Mouse (Mus musculus) thymus, postnatal 10 days (tissue): ENCODE measurements around the gene Lmf1.

ENCODE experiments used
- DNase-seq, 2 experiments: peaks; one replicate each; pipeline ENCODE4 v3.0.0; 2021; ENCODE audit warnings: low spot score in 2 of 2

Lmf1 gene

DNA sequence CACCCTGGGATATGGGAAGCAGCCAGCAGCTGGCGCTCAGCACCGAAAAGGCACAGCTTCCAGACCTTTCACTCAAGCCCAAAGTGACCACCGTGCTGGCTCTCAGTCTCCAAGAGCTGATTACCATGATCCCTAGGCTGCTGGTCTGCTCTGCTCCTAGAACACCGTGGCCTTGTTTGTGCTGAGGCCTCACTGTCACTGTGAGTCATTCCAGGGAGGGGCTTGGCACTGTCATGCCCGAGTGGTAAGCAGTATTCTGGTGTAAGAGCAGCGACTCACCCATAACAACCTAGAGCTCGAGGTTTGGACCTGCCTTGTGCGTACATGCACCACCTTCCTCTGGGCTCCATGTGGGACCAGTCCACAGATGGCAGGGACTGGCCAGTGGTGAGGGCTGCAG, 63.1 kb downstream of the Lmf1 start:
- DNase-seq, result no peak

DNA sequence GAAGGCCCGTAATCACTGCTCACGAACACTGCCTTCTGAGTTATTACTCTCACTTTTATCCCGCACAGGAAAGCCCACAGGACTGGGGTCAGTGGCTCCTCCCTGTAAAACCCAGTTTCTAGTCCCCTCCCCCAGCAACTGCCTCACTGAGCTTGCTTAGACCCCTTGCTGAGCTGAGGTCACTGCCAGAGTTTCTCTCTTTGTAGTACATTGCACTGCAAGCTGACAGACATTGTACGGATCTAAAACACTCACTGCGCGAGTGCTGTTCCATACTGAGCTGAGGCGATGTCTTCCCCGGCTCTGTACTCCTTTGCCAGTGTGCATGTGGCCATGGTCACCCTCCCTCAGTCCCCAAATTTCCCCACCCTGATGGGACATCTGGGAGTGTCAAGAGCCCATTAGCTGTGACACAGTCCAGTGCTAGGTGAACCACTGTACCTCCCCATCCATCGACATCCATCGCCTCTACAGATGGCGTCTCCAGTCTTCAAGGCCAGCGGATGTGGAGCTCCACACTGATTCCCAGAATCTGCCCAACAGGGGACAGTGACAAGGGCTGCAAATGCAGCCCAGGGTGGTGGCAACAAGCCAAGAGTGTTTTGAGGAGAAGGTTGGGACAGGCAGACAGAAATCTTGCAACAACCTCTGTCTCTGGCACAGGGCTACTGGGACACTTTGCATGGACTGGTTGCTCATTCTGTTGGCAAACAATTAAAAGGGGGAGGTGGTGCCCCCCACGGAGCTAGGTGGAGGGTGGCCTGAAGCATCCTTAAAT, 64.8 kb downstream of the Lmf1 start:
- no peak for DNase-seq

DNA sequence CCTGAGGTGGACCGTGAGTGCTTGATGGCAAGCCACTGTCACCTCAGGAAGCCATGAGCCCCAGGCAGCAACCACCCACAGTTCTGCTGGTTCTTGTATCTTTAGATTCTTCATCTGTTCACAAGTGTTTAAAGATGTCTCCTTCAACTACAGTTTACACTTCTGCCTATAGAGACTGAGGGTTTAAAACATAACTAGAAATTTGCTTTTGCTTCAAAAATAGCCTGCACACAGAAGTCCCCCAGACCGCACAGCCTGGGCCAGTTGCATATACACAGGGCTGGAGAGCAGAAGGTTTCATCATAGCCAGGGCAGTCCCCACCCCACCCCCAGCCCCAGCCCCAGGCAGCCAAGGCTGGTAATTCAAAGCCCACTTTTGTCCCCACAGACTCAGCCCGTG, 65.9 kb downstream of the Lmf1 start:
- DNase-seq, result no peak

DNA sequence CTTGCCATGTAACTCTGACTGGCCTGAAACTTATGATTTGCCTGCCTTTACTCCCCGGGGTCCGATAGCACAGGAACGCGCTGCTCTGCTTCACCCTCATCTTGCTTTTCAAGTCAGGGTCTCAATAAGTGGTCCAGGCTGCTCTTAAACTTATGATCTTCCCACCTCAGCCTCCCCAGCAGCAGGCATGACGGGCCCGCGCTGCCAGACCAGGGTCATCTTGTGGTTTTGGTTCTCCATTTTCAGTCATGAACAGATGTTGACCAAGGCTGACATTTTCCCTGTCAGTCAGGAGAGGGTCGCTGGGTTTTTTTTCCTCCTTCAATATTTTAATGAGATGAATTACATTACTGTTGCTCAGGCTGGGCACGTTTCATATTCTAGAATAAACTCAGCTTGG, 66.8 kb downstream of the Lmf1 start:
- DNase-seq, result no peak

DNA sequence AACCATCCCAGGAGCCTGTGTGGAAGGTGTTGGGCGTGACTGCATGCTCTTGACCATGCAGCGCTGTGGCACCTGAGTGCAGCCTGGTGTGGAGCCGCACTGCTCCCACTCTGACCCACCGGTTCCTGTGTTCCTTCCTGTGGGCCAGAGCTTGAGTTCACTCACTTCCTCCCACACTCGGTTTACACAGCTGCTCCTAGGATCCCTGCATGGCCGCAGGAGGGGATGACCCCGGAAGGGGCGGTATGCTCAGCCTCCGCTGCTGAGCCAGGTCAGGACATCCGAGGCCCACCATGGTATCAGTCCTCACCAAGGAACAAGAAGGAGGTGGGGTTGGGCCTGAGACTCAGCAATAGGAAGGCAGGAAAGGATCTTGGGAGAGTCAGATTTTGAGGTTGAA, 69.0 kb downstream of the Lmf1 start:
- DNase-seq, result no peak

DNA sequence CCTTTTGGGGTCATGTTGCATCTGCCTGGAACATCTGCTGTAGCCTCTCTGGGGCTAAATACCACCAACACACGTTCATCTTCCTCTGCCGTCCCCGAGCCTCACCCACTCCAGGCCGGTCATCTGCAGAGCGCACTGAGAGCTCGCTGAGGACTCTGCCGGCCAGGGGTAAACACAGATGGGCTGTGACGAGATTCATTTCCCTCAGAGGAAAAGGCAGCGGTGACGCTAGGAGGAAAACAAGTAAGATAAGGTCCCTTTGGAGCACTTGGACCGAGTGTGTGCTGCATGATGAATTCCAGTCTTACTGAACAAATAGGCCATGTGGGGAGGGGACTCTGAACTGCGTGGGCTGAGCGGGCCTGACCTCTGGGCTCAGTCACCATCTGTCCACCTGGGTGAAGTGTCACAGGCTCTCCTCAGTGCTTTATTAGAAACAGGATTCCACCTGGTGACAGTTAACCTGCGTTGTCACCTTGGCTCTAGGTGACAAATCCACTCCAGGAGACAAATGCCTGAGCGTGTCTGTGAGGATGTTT, 69.9 kb downstream of the Lmf1 start:
- DNase-seq, result no peak

DNA sequence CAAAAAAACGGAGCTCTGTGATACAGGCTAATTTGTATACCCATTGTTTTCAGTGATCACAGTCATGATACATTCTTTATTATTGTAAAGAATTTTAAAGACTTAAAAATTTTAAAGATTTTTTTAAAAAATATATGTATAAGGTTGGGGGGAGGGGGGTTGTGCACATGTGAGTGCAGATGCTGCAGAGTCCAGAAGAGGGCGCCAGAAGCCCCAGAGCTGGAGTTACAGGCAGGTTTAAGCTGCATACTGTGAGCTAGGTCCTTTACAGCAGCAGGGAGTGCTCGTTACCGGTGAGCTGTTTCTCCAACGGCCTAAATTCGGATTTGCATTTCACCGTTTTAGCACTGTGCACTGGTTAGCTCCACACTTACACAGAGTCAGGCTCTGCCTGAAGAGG, 71.8 kb downstream of the Lmf1 start:
- no peak for DNase-seq

DNA sequence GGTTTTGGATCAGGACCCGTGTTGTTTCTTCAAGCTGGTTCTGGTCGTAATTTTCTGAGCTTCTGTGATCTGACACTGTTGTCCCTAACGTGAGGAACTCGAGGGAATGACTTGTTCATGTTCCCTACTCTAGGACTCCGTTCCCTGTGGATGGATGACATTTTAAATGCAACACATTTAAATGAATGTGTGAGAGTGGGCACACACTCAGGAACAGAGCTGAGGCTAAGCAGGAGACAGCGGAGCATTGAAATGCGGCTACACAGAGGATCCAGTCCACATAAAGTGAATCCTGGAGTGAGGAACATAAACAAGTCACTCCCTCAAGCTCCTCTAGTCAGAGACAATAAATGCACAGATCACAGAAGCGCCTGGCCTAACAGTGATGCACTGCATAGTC, 73.4 kb downstream of the Lmf1 start:
- DNase-seq, result no peak

DNA sequence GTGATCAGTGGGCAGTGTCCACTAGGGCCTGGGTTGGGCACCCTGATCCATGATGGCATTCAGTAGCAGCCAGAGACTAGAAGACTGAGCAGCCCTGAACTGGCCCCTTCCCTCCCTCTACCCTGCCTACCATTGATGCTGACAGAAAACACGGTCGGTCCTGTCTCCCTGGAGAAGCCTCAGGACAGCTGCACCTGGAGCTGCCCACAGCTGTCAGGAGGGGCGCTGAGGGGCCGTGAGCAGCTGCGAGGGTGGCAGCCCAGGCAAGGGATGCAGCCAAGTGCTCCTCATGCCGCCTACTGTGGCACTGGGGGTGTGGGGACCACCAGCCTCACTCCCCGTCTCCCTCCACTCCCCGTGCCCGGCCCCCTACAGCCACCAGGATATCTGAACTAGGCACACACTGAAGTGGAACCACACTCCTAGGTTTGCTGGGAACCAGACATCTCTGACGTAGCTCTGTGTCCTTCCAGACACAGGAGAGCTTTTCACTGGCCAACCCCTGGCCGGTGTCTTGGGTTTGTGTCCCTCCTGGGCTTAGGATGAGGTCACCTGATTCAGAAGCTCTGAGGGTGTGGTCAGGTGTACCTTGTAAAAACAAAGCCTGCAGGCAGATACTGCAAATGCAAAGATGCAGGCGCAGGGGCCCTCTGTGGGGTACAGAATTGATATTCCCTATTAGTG, 77.4 kb downstream of the Lmf1 start:
- peak in 1 of 2 experiments; percentile 13 for DNase-seq

DNA sequence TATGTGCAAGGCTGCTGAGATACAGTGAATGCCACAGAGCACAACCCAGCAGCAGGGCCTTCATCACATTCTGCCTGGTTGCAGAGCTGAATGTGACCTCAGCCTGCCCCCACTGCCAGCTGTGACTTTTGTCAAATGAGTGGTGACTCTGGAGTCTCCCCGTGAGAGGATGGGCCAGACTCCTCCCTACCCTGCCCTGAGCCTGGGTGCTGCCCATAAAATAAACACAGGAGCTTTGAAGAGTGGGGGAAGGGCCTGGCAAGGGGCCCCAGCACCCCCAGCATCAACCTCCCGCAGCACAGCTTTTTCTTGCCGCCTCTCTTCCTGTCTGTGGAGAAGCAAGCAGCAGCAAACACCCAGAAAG, 77.9 kb downstream of the Lmf1 start:
- peak; percentile 31 to 36 for DNase-seq

DNA sequence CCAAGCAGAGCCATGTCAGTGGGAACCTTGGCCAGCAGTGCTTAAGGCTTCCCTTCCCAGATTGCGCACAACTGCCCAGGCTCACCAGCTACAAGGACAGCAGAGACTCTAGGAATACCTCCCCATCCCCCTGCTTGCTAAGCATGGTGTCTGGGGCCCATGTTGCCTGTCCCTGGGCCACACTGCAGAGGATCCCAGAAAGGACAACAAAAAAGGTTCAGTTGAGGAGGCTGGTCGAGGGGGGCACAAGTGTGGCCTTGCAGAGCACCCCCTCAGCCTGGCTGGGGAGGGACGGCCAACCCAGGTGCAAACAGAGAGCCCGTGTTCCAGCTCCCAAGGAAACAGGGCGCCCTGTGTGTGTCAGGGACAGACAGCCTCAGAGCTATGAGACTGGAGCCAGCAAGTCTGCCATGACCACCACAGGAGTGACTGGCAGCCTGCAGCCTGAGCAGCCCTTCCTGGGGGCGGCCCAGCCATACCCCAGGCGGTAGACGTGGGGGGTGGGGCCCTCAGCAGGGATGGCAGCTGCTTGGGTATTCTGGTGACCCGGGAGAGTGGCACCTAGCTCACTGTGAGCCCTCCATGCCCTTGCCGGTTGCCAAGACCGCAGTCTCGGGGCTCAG, 84.4 kb downstream of the Lmf1 start:
- no peak for DNase-seq

DNA sequence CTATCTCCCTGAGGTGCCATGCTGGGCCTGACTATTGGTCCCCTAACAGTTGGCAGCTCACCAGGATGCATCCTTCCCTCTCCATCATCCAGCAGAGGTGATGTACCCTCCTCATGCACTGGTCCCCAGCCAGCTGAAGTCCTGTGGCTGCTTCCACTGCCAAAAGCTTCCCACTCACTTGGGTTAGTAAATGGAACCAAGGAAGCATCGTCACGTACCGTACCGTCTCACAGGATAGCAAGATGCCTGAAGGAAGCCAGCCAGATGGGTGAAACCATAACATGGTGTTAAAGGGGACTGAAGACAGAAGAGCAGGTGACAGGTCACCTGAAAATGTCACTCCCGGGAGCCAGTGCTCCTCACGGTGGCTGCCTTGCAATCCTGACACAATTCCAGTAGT, 86.6 kb downstream of the Lmf1 start:
- DNase-seq, result no peak

DNA sequence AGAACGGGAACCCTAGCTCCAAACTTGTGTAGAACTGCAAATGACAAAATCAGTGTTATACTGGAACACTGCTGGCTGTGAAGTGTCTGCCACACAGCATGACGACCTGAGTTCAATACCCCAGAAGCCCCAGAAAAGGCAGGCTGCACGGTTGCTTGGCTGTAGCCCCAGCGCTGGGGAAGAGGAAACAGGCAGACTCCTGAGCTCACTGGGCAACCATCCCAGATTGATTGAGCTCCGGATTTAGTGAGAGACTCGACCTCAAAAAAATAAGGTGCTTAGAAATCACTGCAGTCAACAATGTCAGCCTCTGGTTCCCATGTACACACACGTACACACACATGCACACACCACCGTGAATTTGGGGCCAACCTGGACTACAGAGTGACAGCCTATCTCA, 87.0 kb downstream of the Lmf1 start:
- DNase-seq, result no peak

DNA sequence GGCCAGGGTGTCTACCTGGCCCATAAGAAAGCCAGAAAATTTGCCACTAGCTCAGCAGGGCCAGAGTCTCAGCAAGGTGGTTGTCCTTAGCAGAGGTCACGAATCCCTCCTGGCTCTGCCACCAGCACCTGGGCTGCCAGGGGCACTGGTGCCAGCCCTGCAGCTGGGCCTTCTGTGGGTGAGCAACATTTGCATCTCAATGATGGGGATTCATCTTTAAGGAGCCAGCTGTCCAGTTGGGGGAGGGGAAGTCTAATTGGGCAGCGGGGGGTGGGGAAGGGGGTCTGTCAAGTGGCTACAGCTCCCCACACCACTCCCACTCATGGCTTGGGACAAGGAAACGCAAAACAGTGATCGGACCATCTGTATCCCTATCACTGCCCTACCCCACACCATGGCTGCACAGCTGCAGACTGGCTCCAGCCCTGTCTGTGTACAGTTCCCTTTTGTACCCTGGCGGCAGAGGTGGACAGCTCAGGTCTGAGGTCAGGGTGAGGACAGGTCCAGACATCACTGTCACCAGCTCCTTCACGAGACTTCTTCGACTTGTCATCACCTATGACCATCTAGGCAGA, 89.7 kb downstream of the Lmf1 start:
- no peak for DNase-seq

DNA sequence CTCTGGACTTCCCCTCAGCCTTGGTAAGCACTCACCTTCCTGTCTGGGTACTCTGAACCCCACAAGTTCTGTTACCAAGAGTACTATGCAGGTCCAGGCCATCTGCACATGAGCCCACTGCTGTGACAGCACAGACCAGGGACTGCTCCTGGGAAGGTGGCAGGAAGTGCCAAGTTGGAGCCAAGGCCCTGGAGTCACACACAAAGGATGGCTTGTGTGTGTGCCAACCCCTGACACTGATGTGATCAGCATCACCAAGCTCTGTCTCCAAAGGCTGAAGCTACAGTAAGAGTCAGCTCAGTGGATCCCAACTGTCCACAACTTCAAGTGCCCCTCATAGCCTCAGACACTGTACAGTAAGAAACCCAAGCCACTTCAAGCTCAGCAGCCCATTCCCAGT, 94.1 kb downstream of the Lmf1 start:
- DNase-seq, result no peak

DNA sequence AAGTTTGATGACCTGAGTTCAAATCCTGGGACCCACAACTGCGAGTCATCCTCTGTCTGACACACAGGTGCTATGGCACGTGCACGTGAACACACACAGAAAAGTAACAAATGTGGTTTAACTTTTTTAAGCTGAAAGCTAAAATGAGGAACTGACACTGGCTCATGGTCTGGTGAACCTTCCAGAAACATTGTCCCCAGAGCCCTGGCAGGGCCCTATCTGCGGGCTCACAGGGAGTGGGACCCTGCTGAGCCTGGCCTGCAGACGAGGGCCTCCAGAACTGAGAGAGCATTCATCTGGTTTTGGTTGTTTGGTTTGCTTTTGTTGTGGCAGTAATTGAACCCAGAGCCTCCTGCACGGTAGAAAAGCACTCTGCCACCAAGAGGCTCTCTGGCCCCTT, 99.1 kb downstream of the Lmf1 start:
- DNase-seq, result no peak

DNA sequence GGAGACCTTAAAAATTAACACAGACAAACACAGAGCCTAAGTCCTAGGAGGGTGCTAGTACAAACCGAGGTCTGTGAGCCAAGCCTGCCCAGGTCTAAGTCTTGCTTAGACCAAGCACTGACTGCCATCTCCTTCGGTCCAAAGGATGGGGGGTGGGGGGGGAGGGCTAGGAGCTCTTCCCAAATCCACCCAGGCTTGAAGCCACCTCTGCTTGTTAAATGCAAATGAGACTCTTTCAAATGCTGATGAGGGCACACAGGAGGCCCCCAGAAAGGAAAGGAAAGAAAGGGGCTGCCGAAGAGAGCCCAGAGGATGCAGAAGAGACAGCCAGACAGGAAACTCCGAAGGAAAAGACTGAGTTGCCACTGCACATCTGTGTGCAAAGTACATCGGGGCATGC, 100.9 kb downstream of the Lmf1 start:
- DNase-seq, result no peak

DNA sequence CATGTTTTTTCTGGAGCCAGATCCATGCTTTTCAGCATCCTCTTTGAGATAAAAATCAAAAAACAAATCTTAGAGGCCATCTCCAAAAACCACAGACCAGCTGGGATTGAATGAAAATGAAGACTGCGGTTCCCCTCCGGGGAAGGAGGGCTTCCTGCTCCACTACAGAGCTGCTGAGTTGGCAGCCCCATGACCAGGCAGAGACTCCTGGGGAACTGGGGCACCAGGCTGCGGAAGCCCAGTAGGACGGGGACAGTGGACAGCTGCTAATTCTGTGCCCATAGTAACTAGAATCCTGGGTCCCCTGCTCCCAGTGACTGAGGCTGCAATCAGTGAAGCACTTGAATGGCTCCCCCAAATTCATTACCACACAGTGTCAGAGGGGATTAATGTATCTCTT, 102.8 kb downstream of the Lmf1 start:
- no peak for DNase-seq

DNA sequence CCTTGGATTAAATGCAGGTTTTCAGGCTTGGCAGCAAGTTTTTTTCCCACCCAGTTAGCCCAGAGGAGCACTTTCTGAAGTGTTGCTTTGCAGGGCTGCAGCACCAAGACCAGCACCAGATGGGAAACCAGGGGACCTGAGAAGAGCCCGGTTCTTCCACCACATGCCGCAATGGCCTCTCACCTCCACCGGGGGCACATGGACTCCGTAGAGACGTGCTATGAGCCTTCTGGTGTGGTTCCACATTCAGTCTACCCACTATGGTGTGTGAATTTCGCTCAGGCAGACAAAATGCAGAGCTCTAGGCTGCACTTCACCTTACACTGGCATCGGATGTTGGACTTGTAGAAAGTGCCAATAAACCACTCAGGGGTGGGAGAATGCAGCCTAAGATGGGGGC, 107.4 kb downstream of the Lmf1 start:
- DNase-seq, result peak in 1 of 2 experiments; percentile 20

DNA sequence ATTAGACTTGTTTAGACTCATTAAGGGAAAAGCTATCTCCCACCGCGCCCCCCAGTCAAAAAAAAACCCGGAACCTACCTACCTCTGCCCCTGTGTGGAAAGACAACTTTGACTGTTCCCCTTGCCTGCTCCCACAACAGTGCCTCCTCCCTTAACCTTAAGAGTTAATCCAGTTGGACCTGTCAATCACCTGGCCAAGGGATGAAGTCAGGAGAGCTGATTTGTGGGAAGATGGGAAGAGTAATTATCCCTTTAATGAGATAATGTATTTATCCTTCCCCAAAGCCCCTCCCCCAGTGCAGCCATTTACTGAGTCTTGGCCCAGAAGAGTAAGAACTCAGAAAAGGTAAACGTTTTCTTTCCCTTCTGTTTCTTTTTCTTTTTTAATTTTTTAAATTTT, 110.0 kb downstream of the Lmf1 start:
- DNase-seq, result no peak

DNA sequence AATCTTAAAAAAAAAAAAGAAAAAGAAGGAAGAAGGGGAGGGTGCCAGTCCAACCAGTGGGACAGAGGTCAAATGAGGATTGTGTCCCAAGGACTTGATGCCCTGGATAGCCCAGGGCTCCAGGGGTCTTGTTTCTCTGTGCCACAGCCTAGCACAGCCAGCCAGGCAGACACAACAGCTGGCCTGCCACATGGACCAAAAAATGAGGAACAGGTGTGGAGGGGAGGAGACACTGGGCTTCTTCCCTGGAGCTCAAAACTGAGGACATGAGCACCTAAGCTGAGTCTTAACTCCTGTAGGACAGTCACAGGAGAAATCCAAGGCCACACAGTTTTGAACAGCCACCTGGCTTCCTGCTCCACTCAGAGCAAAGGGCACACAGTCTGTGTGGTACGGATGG, 117.4 kb downstream of the Lmf1 start:
- DNase-seq, result no peak

DNA sequence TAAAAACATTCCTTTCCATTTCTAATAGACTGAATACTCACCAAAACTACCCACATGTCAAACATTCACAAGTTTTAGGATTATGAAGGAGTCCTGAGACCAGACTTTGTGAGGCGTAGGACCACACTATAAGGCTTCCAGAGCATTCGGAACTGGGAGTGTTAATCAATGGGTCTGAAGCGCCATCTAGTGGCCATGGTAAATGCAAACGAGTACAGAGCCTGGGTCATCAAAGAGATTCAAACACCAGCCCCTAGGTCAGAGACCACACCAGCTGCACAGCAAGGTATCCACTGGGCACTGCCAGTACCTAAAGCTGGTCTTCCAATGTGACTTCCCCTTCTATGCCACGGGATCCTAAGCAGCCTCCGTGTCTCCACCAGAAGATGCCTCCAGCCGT, 119.6 kb downstream of the Lmf1 start:
- peak; percentile 42 to 75 for DNase-seq
